Mouse (Mus musculus) lung, postnatal 36 days (tissue): ENCODE measurements around the gene Ubr4.
"Not testable (repeated sequence)": the region's sequence is repeated elsewhere in the genome, so short reads cannot be mapped to it uniquely, and the experiment has no call there.

Source experiments
- DNase-seq: peaks from one replicate; pipeline ENCODE4 v3.0.0; 2022; ENCODE audit warnings: mixed read lengths

Ubr4 gene

GRCm38 (mm10) chr4:139490413-139491055 lies 138.1 kb downstream of the Ubr4 start:
- peak; percentile 38 for DNase-seq

DNA sequence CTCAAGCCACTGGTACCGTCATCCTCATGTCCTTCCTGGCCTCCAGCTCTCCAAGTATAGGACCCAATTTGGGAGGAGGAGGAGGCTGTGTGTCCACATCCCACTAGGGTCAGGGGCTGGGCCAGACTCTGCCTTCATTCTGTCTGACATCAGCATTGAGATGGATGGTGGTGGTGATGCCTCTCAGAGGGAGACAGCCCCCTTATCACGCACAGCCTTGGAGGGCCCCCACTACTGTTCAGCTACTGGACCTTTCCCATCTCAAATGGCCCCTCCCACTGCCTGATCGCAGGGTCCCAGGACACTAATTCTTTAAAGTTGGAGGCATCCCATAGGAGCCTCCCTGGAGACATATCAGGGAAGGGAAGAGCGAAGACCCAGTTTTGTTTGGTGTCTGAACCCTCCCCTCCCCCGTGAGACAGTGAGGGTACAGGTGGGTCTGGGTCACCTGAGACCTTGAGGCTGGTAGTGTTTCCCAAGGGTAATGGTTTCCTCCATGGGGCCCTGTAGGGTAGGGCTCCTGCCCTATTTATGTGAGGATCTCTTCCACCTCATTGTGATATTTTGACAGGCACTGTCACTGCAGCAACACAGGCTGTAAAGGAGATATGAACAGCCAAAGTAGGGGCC lies 139.2 kb downstream of the Ubr4 start:
- no peak for DNase-seq

DNA sequence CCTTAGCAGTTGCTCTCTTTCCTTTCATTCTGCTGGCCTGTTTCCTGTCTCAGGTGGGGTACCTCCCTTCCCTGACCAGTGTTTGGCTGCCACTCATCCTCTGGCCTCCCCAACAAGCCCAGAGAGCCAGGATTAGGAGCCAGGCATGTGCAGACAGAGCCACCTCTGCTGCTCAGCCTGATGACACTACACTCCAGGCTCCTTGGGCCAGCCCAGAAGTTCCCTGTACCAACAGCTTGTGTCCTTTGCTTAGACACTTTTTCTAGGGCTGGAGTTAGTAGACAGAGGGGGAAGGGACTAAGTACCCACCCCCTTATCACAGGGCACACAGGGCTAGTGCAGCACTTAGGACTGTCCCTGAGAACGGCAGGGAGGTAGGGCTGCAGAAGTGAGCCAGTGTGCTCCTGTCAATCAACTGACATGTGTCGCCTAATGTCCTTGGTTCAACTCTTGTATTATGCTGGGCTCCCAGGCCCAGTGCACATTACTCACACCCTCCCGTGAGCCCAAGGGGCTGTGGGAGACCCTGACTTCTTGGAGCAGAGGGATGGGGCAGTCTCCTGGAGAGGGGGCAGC lies 139.9 kb downstream of the Ubr4 start:
- DNase-seq: no peak

DNA sequence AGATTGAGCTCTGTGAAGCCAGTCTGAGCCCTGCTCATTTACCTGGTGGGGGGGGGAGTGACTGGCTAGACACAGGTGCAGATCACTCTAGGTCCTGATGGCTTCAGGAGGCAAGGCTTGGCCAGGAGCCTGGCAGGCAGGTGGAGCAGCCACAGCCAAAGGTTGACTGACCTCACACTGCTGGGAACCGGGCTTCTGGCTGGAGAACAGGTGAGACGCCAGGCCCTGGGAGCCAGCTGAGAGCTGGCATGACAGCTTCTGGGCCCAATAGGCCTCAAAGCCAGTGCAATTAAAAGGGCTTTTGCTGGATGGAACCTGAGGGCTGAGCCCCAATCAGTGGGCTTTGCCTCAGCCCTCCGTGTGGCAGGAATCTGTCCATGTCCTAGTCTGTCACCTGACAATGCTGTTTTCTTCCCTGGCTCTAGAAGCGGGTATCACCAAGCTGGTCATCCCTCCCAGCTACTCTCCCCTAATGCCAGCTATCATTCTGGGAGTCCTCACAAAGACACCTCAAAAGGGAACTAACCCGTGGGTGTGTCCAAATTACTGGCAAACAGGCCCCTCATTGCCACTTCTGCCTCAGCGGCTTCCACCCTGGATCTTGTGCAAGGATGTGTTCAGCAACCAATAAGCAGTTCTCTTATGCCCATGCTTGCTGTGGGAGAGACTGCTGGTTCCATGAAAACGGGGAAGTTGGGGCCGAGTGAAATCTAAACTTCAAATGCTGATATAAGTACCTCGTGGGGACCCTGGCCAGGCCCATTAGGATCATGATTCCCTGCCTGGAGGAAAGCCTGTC lies 141.0 kb downstream of the Ubr4 start:
- DNase-seq: peak; percentile 71

DNA sequence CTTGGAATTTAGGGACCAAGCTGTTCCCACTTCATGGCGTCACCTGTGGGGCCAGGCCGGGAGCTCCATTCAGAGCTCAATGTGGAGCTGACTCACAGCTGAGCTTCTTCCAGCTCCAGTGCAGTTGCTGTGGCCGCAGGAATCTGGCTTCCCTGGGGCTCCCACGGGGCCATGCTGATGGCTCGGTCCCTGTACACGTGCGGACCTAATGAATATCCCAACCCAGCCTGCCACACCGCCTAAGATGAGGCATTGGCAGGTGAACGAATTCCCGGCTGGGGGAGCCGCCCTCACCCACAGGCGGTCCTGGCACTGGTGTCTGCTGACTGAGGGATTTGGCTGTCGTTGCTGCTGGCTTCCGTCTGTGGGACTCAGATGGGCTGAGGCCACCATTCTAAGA lies 148.4 kb downstream of the Ubr4 start:
- DNase-seq: no peak

DNA sequence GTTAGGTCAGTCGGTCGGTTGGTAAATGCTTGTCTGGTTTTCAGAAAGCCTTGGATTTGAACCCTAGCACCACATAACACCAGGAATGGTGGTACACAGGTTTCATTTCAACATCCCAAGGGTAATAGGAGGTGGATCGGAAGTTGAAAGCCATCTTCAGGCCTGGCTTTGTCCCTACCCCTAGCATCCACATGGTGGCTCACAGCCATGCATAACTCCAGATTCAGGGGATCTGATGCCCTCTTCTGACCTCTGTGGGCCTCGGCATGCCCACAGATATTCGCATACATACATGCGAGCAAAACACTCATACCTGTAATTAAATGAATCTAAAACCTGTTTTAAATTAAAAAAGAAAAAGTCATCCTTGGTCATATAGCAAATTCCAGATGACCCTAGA lies 149.3 kb downstream of the Ubr4 start:
- no peak for DNase-seq

GRCm38 (mm10) chr4:139503919-139504318 lies 151.5 kb downstream of the Ubr4 start:
- no peak for DNase-seq

- DNase-seq: no peak
Observed at GRCm38 (mm10) chr4:139505716-139506115, 153.3 kb downstream of the Ubr4 start.

DNA sequence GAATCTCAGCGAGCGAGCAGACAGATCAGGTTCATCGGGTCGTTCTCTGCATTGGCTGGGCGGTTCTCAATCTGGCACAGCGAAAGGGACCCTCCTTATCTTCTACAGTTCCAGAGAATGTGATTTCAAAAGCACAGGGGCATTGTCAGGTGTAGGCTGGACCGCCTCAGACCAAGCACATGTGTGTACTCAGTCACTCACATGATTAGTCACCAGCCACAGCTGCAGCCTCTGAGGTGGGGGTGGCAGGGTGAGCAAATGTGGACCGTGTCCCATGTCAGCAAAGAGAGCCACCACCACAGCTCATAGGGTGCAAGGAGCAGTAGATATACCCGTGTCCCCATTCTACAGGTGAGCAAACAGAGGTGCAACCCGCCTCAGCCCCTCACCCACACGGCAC lies 154.3 kb downstream of the Ubr4 start:
- no peak for DNase-seq

DNA sequence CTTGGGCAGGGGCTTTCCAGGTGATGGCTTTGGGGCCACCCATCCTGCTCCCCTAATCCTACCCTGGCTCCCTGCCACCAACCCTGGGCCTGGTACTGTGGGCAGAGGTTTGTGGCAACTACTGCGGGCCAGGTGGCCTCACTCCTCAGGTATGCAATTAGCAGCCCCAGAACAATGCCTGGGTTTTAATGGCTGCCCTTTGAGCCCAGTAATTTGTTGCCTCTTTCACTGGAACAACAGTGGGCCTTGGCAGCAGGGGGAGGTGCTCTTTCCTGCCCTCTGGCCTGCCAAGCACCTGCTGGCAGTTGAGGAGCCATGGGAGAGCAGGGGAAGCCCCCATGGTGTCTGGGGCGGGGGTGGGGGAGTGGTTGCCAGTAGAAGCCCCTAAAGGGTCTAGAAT lies 156.7 kb downstream of the Ubr4 start:
- no peak for DNase-seq

DNA sequence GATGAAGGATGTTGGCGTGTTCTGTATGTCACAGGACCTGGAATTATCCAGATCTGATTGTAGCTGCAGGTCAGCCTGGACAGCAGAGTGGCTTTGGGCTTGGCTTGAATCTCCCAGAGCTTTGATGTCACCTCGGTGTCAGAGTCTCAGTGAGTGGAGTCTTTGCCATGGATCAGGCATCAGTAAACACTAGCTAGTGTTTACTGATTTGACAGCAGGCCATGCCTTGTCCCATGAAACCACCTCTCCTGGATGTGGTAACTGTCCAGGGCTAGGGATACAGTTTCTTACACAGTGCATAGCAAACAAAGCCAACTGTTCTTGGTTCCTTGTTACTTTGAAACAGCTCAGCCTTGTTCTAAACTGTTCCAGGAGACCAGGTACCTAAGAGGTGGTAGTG lies 159.1 kb downstream of the Ubr4 start:
- DNase-seq: no peak

DNA sequence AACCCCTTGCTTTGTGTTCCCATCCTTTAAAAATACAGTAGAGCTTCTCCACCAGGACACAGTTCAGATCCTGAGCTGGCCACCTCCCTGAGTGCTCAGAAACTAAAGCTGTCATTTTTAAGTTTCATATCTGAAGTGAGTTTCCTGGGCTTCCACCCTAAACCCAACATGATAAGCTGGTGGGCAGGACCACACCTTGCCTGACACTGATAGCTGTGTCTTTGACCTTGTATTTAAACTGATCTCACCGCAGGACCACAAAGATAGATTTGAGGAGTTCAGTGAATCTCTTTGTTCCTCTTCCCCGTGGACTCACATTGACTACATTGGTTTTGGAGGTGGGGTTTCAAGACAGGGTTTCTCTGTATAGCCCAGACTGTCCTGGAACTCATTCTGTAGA lies 160.6 kb downstream of the Ubr4 start:
- no peak for DNase-seq

GRCm38 (mm10) chr4:139519221-139519620 lies 166.8 kb downstream of the Ubr4 start:
- DNase-seq: no peak

- no peak for DNase-seq
Observed at GRCm38 (mm10) chr4:139521926-139522325, 169.5 kb downstream of the Ubr4 start.

- DNase-seq: no peak
Observed at GRCm38 (mm10) chr4:139526475-139526874, 174.1 kb downstream of the Ubr4 start.

- DNase-seq: not testable (repeated sequence)
Observed at GRCm38 (mm10) chr4:139530248-139530647, 177.8 kb downstream of the Ubr4 start, which contains the start of gene Iffo2. Gene Iffo2 (plus strand): TSS chr4:139530548.

- DNase-seq: no peak
Observed at GRCm38 (mm10) chr4:139532081-139532480, 179.7 kb downstream of the Ubr4 start.

DNA sequence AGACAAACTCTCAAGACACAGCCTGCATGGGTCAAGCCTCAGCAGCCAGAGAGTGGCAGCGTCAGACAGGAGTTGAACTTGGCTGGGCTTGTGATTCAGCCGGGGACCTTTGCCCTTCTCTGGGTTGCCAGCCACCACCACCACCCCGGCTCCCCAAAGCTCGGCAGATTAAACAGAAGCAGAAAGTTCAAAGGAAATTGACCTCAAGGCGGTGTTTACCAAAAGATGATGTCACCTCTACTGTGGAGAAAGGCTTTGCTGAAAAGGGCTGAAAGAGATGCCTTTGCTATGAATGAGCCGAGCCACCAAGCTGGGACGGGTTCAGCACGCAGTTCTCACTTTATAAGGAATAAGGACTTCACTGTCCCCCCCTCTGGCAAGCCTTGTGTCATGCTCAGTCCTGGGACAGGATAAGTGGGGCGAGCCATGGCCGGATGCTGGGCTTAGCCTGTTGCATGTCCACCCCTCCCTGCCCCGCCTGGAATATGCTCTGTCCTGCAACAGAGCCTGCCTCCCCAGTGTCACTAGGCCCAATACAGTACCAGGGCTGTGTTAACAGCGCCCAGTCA lies 182.8 kb downstream of the Ubr4 start:
- DNase-seq: peak; percentile 78

- DNase-seq: no peak
Observed at GRCm38 (mm10) chr4:139535719-139536118, 183.3 kb downstream of the Ubr4 start.

GRCm38 (mm10) chr4:139536706-139537105 lies 184.3 kb downstream of the Ubr4 start:
- DNase-seq: no peak
